Mouse (Mus musculus): ENCODE measurements around the gene Dcpp2.
"Not testable (repeated sequence)": the region's sequence is repeated elsewhere in the genome, so short reads cannot be mapped to it uniquely, and the experiment has no call there.

Gene Dcpp2

DNA sequence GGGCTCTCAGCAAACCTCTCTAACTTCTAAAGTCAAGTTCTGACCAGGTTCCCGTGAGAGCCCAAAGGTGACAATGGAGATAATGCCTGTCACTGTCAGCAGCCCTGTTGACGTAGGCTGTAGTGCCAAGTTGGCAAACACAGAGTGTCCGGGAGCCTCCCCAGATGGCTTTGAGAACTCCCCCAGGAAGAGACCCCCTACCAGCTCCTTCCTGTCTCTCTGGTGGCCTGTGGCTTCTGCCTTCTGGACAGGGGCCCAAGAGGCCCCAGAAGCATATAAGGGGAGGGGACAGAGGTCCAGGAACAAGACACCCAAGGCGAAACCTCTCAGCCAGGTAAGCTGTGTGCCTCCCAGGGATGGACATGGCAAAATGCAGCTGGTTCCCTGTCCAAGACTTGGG, at the start of gene Dcpp2, which contains the start of gene Dcpp1:
Gene Dcpp2, plus strand, starts transcription at position 305 of the 400 bp plus-strand sequence.
Gene Dcpp1, plus strand, starts transcription at position 301 of the 400 bp plus-strand sequence.
- not testable (repeated sequence) for DNase-seq (ENCODE audit: low spot score in 2 of 2)

DNA sequence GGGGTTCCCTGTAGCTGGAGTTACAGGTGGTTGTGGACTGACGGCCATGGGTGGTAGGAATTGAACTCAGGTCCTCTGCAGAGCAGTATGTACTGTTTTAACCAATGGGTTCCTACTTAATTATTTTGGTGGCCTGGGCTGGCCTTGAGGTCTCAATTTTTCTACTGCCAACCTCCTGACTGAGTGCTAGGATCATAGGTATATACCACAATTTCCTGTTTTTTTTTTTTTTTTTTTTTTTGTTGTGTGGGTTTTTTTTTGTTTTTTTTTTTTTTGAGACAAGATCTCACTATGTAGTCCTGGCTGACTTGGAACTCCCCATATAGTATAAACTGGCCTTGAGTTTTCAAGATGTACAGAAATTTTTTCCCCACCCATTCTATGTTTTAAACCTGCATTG, 49.5 kb upstream of the Dcpp2 start:
- no peak for DNase-seq (ENCODE audit: low spot score in 2 of 2)

GRCm38 (mm10) chr17:23836006-23836575, 44.6 kb upstream of the Dcpp2 start, which contains the start of gene Prss33:
Gene Prss33 (minus strand): TSS chr17:23836056.
- DNase-seq (ENCODE audit: low spot score in 2 of 2): no peak

DNA sequence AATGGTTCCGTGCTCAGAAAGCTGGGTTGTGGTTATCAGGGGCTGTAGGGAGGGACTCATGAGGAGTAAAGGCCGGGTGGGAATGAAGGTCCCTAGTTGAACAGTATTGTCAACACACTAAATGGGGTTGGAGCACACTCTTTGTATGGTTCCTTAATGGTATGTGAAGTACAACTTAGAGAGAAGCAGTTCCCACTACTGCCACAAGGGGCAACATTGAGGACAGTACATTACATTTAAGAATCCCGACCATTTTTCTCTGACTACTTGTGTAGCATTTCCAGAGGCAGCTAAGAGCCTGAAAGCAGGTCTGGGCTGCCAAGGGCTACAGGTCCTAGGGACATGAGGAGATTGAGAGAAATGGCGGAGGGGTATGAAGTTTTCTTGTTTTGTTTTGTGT, 39.5 kb upstream of the Dcpp2 start:
- DNase-seq (ENCODE audit: low spot score in 2 of 2): peak; percentile 58 to 84

- peak in 1 of 2 experiments; percentile 52 for DNase-seq (ENCODE audit: low spot score in 2 of 2)
Measured at GRCm38 (mm10) chr17:23843141-23843811, 37.4 kb upstream of the Dcpp2 start.

DNA sequence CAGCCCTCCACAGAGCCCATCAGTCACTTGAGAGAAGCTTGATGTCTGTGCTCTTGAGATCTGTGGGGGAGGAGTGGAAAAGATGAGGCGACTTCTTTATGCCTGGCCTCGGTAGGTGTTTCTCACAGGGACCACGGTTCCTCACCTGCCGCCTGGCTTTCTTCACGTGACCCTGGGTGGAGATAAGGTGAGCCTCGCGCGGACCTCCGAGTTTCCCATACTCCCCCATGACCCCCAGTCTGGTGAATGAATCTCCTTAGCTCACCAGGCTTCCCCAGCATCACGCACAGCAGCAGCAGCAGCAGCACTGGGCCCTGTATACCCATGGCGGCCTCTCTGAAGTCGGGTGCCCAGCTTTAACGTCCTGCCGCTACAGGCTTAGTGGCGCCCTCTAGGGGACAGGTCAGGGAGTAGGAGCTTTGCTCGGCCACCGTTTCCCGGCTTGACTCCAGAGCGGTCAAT, 36.8 kb upstream of the Dcpp2 start, which contains the start of the genes Prss32 and Prss41:
Gene Prss32, plus strand, starts transcription at position 44 of the 462 bp plus-strand sequence.
Gene Prss41, minus strand, starts transcription at position 361 of the 462 bp plus-strand sequence.
- peak; percentile 48 to 78 for DNase-seq (ENCODE audit: low spot score in 2 of 2)

- DNase-seq (ENCODE audit: low spot score in 2 of 2): no peak
Measured at GRCm38 (mm10) chr17:23850028-23850427, 30.7 kb upstream of the Dcpp2 start.

DNA sequence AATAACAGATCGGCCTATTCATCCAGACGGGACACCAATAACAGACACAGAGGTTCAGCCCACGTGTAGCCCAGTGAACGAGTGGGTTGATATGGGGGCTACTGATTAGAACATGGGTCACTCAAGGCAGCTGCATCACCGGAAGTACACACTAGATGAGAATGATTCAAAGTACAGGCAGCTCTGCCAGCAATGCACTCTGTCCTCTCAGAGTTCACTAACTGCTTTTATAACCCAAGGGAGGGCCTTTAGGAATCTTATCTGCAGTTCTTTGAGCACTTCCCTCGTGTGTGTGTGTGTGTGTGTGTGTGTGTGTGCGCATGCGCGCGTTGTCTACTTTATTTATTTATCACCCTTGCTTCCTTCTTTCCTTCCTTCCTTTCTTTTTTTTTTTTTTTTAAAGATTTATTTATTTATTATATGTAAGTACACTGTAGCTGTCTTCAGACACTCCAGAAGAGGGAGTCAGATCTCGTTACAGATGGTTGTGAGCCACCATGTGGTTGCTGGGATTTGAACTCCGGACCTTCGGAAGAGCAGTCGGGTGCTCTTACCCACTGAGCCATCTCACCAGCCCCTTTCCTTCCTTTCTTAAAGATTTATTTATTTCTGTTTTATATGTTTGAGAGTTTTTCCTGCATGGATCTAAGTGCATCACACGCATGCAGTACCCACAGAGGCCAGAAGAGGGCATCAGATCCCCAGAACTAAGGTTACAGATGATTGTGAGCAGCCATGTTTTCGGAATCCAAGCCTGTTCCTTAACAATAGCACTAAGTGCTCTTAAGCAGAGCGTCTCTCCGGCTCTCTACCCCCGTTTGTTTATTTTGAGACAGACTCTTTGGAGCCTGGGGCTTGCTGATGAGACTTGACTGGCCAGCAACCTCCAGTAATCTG, 29.6 kb upstream of the Dcpp2 start:
- DNase-seq (ENCODE audit: low spot score in 2 of 2): peak; percentile 56 to 76

DNA sequence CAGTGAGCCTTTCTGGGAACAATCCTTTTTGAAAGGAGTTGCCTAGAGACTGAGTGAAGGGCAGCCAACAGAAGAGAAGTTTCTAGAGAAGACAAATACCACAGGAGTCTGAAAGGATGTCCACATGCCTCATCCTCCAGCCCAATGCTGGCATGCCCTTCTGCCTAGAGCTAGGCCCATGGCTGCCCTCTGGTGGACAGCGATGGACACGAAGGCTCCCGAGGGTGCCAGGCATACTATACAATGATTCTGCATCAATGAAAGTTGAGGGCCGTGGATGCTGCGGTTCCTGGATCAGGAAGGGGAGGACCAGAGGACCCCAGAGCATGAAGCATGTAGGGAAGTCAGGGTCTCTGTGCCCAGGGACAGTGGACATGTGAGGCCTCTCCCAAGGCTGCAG, 27.4 kb upstream of the Dcpp2 start:
- peak; percentile 46 to 82 for DNase-seq (ENCODE audit: low spot score in 2 of 2)

DNA sequence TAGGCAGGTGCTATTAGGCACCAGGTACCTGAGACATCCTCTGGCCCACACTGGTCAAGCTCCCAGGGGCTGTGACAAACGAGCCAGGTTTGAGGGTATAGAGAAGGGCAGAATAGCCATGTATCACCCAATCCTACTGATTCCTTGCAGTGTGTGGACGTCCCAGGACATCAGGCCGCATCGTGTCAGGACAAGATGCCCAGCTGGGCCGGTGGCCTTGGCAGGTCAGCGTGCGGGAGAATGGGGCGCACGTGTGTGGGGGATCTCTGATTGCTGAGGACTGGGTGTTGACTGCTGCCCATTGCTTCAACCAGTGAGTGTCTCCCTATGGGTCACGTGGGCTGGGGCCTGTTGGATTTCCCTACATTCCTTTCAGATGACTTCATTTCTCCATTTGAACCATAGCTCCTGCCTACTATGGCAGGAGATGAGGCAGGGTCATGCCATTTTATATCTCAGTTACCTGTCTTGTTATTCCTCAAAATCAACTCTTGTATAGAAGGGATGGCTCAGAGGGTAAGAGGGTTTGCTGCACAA, 26.4 kb upstream of the Dcpp2 start:
- no peak for DNase-seq (ENCODE audit: low spot score in 2 of 2)

GRCm38 (mm10) chr17:23857193-23857592, 23.5 kb upstream of the Dcpp2 start:
- no peak for DNase-seq (ENCODE audit: low spot score in 2 of 2)

DNA sequence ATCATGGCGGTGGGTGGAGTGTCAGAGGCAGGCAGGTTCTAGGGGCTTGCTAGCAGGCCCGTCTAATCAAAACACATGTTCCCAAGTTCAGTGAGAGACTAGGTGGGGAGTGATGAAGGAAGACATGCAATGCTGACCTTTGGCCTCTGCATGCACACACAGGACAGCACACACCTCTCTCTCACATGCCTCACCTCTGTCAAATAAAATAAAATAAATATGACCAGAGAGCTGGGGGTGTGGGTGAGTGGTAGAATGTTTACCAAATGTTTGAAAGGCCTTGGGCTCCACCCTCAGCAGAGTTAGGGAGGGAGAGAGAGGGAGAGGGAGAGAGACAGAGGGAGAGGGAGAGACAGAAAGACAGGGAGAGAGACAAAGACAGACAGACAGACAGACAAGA, 22.8 kb upstream of the Dcpp2 start:
- no peak for DNase-seq (ENCODE audit: low spot score in 2 of 2)

DNA sequence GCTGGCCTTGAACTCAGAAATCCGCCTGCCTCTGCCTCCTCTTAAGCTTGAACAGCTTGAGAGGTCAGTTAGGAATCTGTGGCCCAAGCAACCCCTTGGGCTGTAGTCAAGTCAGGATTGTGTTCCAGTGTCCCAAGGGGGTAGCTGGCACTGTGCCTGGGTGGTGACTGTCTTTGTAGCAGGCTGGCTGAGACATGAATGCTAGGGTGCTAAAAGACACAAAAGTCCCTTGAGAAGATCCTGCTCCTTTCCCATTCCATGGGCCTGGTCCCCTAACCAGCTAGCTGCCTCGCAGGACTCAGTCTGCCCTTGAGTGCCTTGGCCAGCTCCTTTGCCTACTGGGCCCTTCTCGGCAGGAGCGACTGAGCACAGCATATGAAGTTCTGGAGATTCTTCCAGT, 17.8 kb upstream of the Dcpp2 start:
- DNase-seq (ENCODE audit: low spot score in 2 of 2): no peak

DNA sequence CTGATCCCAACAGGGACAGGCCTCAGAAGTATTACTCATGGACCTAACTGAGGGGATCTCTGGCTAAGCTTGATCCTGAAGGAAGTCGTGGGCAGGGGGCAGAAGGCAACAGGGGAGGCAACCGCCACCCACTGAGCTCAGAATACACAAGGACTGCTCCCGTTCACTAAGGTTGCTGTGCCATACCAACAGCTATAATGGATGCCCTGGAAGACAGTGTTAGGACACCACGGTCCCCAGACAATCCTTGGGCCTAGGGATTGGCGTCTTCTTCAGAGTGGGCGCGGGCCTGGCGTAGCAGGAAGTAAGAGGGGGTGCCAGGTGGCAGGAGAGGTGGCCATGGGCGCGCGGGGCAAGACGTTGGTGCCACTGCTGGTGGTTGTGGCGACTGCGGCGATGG, 12.9 kb upstream of the Dcpp2 start, which contains the start of gene Prss21:
Gene Prss21, plus strand, starts transcription at position 301 of the 400 bp plus-strand sequence.
- no peak for DNase-seq (ENCODE audit: low spot score in 2 of 2)

GRCm38 (mm10) chr17:23868513-23868912, 12.2 kb upstream of the Dcpp2 start:
- DNase-seq (ENCODE audit: low spot score in 2 of 2): no peak

DNA sequence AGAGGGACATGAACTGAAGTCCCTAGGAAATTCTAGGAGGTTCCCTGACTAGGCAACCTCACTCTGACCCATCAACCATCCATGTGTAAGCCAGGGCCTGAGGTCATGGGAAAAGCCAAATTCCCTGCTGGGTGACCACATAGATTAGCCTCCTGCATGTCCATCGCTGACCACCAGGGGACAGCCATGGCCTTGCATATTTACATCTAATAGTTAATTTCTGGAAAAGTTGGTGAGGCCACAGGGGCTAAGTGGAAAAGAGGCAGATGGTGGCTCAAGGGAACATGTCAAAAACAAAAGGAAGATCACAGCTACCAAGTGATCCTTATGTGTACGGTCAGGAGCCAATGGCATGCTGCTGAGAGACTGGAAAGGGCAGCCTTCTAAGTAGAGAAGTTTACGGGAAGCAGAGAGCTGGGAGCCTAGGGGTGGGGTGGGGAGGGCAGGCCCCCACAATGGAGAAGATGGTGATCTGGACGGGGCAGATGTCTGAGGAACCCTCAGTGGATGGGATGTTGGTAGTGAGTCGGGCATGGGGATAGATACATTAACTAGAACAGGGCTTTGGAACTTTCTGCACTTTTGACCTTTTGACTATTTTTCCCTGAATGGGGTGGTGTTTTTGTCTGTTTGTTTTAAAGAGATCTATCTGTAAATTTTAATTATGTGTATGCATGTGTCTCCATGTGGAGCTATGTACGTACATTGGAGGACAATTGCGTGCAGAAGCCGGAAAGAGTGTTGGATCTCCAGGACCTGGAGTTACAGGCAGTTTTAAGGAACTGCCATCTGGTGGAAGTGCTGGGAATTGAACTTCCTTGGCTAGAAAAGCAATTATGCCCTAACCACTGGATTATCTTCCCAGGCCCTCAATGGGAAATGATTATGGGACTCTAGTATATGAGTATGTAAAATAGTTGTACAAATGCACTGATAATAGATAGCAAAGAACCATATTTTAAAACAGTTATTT, 6.5 kb upstream of the Dcpp2 start:
- DNase-seq (ENCODE audit: low spot score in 2 of 2): peak in 1 of 2 experiments; percentile 44

DNA sequence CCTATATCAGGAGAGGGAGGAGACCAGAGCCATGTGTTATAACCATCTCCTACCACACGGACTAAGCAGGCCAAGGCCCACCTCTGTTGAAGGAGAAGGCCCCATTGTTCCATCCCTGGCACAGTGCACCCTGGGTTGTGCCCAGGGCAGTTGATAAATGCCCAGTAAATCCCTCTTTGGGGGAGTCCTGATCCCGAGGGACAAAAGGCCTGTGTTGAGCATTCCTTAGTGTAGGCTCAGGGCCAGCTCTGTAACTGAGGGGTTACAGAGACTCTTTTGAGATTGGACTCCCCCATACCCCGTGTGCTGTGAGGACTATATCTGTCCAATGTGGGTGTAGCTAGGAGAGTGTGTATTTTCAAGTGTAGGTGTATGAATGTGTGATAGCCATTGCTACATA, 3.9 kb upstream of the Dcpp2 start:
- no peak for DNase-seq (ENCODE audit: low spot score in 2 of 2)

DNA sequence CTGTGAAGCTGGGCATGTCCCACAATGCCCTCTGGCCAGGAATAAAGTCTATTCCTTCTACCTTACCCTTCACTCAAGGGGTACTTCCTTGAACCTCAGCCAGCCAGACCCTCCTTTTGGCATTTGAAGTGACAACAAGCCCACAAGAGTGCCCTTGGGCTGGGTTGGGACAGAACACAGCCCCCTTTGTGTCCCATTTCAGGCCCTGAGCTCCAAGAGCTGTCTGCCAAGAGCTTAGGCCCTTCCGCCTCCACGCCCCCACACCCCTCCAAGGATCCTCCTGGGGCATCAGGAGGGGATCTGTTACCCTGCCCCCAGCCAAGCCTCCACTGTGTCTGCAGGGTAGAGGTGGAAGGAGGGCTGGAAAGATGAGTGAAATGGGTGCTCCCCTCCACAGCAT, 3.5 kb upstream of the Dcpp2 start:
- DNase-seq (ENCODE audit: low spot score in 2 of 2): no peak

DNA sequence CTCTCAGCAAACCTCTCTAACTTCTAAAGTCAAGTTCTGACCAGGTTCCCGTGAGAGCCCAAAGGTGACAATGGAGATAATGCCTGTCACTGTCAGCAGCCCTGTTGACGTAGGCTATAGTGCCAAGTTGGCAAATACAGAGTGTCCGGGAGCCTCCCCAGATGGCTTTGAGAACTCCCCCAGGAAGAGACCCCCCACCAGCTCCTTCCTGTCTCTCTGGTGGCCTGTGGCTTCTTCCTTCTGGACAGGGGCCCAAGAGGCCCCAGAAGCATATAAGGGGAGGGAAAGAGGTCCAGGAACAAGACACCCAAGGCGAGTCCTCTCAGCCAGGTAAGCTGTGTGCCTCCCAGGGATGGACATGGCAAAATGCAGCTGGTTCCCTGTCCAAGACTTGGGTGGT, 36.5 kb downstream of the Dcpp2 start, which contains the start of gene Dcpp3:
Gene Dcpp3, plus strand, starts transcription at position 301 of the 400 bp plus-strand sequence.
- DNase-seq (ENCODE audit: low spot score in 2 of 2): not testable (repeated sequence)

- DNase-seq (ENCODE audit: low spot score in 2 of 2): peak; percentile 53 to 81
Measured at GRCm38 (mm10) chr17:23924531-23925007, 43.9 kb downstream of the Dcpp2 start.
